Mouse (Mus musculus) embryonic fibroblast, embryonic 13.5 days (primary cell): Measurements from ENCODE around the gene Sag.

Experiments
- CTCF ChIP-seq: IDR thresholded peaks from 2 replicates; pipeline ENCODE4 v1.5.1; 2011; ENCODE audit warnings: mild to moderate bottlenecking, control low read depth, low read length, moderate library complexity, borderline replicate concordance; ENCODE audit not compliant: insufficient read depth
- POLR2A ChIP-seq: IDR thresholded peaks from 2 replicates; pipeline ENCODE4 v1.6.1; 2011; ENCODE audit warnings: low read depth, mild to moderate bottlenecking, control low read depth, low read length, moderate library complexity

- TF ChIP-seq POLR2A (no peak), CTCF (no peak)
Measured at GRCm38 (mm10) chr1:87825991-87826390, 22.5 kb downstream of the Sag start.
